Mouse (Mus musculus): ENCODE measurements around the gene Cs. TPM values are rescaled to one million over a fixed set of nuclear protein-coding genes. Genes with fewer than 3 reads are reported as not detected.

The Cs gene
- total and polyA plus RNA-seq, 3 experiments, result 133 to 256 (median 161) TPM

DNA sequence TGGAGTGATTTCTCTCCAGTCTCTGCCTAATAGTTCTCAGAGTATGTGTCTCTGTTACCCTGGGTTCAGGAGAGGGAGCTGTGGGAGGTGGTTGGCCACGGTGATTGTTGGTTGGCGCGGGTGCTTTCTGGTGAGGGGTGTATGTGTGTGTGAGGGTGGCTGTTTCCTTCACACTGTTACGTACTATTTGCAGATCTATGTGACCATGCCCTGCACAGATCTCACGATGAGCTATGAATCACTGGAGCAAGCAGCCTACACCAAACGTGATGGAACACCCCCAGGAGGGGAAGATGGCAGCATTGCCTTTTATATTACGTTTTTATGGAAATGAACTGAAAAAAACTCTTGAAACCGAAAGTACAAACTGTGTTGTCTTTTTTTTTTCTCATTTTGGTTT, 10.7 kb upstream of the Cs start:
- no peak overlapping the region for H3K9ac ChIP-seq (ENCODE audit: control insufficient read depth, low read depth, low read length, poor library complexity, severe bottlenecking)
- no peak overlapping the region for H3K4me3 ChIP-seq (ENCODE audit: control insufficient read depth in 1 of 2, insufficient read depth in 1 of 2, low read depth in 2 of 2, low read length in 2 of 2)
- H3K79me2 ChIP-seq (ENCODE audit: control insufficient read depth, insufficient read depth, low read length, poor library complexity), result peaks cover 14% of the 10 kb centered on the region
- peaks cover 2 to 13% of the 10 kb centered on the region in 2 experiments; a peak in 3 of 4 replicates for H3K4me1 ChIP-seq (ENCODE audit: control insufficient read depth in 1 of 2, insufficient read depth in 2 of 2, low read length in 2 of 2)
- peaks cover 0 to 14% of the 10 kb centered on the region in 2 experiments; a peak in 2 of 4 replicates for H3K36me3 ChIP-seq (ENCODE audit: control insufficient read depth in 1 of 2, insufficient read depth in 2 of 2, low read length in 2 of 2)
- no peak overlapping the region for H3K27ac ChIP-seq (ENCODE audit: control insufficient read depth, low read depth, low read length)
- H3K9me3 ChIP-seq (replicated peaks; ENCODE audit: insufficient read depth, low read length), result no peaks in the 10 kb centered on the region
- no peaks in the 10 kb centered on the region for H3K27me3 ChIP-seq (ENCODE audit: control insufficient read depth in 1 of 2, insufficient read depth in 2 of 2, low read length in 2 of 2)
- no peak for DNase-seq (ENCODE audit: low read depth, low spot score)
- TF ChIP-seq POLR2AphosphoS2 (IDR thresholded peaks at IDR 0.05; ENCODE audit: low read length) (no peak), MAZ (IDR thresholded peaks at IDR 0.05; ENCODE audit: low read depth, low read length) (no peak), KAT2A (conservative IDR thresholded peaks at IDR 0.05; ENCODE audit: low read depth, low read length) (no peak), POLR2AphosphoS5 (IDR thresholded peaks at IDR 0.05; ENCODE audit: borderline replicate concordance, low read depth, low read length) (no peak), TBP (IDR thresholded peaks at IDR 0.05; ENCODE audit: low read depth, low read length) (no peak), EP300 (IDR thresholded peaks at IDR 0.05; ENCODE audit: low read depth in 1 of 2, low read length in 2 of 2) (no peak), TCF12 (IDR thresholded peaks at IDR 0.05; ENCODE audit: low read depth, low read length) (no peak), CTCF (IDR thresholded peaks at IDR 0.05 in 2 of 3, conservative IDR thresholded peaks at IDR 0.05 in 1 of 3; ENCODE audit: control insufficient read depth in 1 of 3, insufficient read depth in 1 of 3, low read depth in 2 of 3, low read length in 3 of 3, poor library complexity in 1 of 3, severe bottlenecking in 1 of 3) (no peak), MAFK (IDR thresholded peaks at IDR 0.05; ENCODE audit: borderline replicate concordance, low read depth, low read length) (no peak), ETS1 (IDR thresholded peaks at IDR 0.05; ENCODE audit: low read depth, low read length) (no peak), UBTF (IDR thresholded peaks at IDR 0.05; ENCODE audit: borderline replicate concordance, insufficient read depth, low read depth, low read length) (no peak), ZMIZ1 (IDR thresholded peaks at IDR 0.05; ENCODE audit: low read depth, low read length) (no peak), HCFC1 (IDR thresholded peaks at IDR 0.05; ENCODE audit: low read depth, low read length) (no peak), MEF2A (IDR thresholded peaks at IDR 0.05; ENCODE audit: extremely low read depth, insufficient replicate concordance, low read depth, low read length, poor library complexity, severe bottlenecking) (no peak), RAD21 (IDR thresholded peaks at IDR 0.05; ENCODE audit: low read depth, low read length) (no peak)

DNA sequence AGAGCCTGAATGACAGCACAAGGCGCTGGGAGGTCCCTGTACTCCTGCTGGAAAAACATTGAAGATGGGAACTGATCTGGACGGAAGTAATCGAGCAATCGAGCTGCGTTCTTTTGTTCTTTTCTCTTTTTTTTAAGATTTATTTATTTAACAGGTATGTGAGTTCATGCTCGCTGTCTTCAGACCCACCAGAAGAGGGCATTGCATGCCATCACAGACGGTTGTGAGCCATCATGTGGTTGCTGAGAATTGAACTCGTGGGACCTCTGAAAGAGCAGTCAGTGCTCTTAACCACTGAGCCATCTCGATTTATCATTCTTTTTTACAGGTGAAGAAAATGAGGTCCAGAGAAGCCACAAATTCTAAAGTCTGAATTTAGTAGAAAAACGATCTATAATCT, 9.9 kb upstream of the Cs start:
- Histone ChIP-seq H3K4me1 (ENCODE audit: control insufficient read depth in 1 of 2, insufficient read depth in 2 of 2, low read length in 2 of 2) (peaks cover 2 to 17% of the 10 kb centered on the region in 2 experiments; a peak in 3 of 4 replicates), H3K9me3 (replicated peaks; ENCODE audit: insufficient read depth, low read length) (no peaks in the 10 kb centered on the region), H3K4me3 (ENCODE audit: control insufficient read depth in 1 of 2, insufficient read depth in 1 of 2, low read depth in 2 of 2, low read length in 2 of 2) (no peak overlapping the region), H3K9ac (ENCODE audit: control insufficient read depth, low read depth, low read length, poor library complexity, severe bottlenecking) (no peak overlapping the region), H3K27me3 (ENCODE audit: control insufficient read depth in 1 of 2, insufficient read depth in 2 of 2, low read length in 2 of 2) (no peaks in the 10 kb centered on the region), H3K79me2 (ENCODE audit: control insufficient read depth, insufficient read depth, low read length, poor library complexity) (peaks cover 11% of the 10 kb centered on the region), H3K27ac (ENCODE audit: control insufficient read depth, low read depth, low read length) (no peak overlapping the region), H3K36me3 (ENCODE audit: control insufficient read depth in 1 of 2, insufficient read depth in 2 of 2, low read length in 2 of 2) (peaks cover 0 to 16% of the 10 kb centered on the region in 2 experiments; a peak in 2 of 4 replicates)
- TF ChIP-seq MYC (IDR thresholded peaks at IDR 0.05; ENCODE audit: low read depth, low read length), result no peak
- no peak for TF ChIP-seq NELFE (IDR thresholded peaks at IDR 0.05; ENCODE audit: low read depth, low read length)
- no peak for TF ChIP-seq POLR2AphosphoS5 (IDR thresholded peaks at IDR 0.05; ENCODE audit: borderline replicate concordance, low read depth, low read length)
- peak; percentile 57 for TF ChIP-seq SMC3 (IDR thresholded peaks at IDR 0.05; ENCODE audit: low read depth, low read length)
- peak; percentile 35 for TF ChIP-seq RAD21 (IDR thresholded peaks at IDR 0.05; ENCODE audit: low read depth, low read length)
- peak; percentile 36; the same call in 1 of the 2 replicates for TF ChIP-seq ZNF384 (IDR thresholded peaks at IDR 0.05; ENCODE audit: low read depth, low read length)
- TF ChIP-seq NRF1 (IDR thresholded peaks at IDR 0.05; ENCODE audit: insufficient read depth, low read depth, low read length, poor library complexity, severe bottlenecking), result no peak
- peak; percentile 21 to 65 (median 63); a peak in 5 of 6 replicates for TF ChIP-seq CTCF (IDR thresholded peaks at IDR 0.05 in 2 of 3, conservative IDR thresholded peaks at IDR 0.05 in 1 of 3; ENCODE audit: control insufficient read depth in 1 of 3, insufficient read depth in 1 of 3, low read depth in 2 of 3, low read length in 3 of 3, poor library complexity in 1 of 3, severe bottlenecking in 1 of 3)
- TF ChIP-seq EP300 (IDR thresholded peaks at IDR 0.05; ENCODE audit: low read depth in 1 of 2, low read length in 2 of 2), result no peak
- no peak for TF ChIP-seq CHD1 (IDR thresholded peaks at IDR 0.05; ENCODE audit: low read depth, low read length)
- DNase-seq (ENCODE audit: low read depth, low spot score), result peak; percentile 62
